Mouse (Mus musculus) gastrocnemius, postnatal 10 days (tissue): ENCODE measurements around the gene Gm3411. TPM values are rescaled to one million over a fixed set of nuclear protein-coding genes. Genes with fewer than 3 reads are reported as not detected.
A peak's percentile ranks its signal among the peaks of the same experiment; 100 is the strongest.
"Not testable (repeated sequence)": the region's sequence is repeated elsewhere in the genome, so short reads cannot be mapped to it uniquely, and the experiment has no call there.

Experiments used
- DNase-seq: peaks from one replicate; pipeline ENCODE4 v3.0.0; 2021; ENCODE audit warnings: mixed read lengths
- long read RNA-seq, 2 experiments: library from polyadenylated mRNA; stranded (forward); transcript quantifications; one replicate each; pipeline ENCODE4 v2.0.0; 2021
- total RNA-seq, 2 experiments: library from RNA; stranded (reverse); gene quantifications; 2 replicates each; pipeline ENCODE4 v1.2.3; 2021

Gene Gm3411
- total RNA-seq, result under 1 TPM; 0.54 to 0.90 TPM
- long read RNA-seq, experiment 1, result 0 reads
- long read RNA-seq, experiment 2, result 0 reads

DNA sequence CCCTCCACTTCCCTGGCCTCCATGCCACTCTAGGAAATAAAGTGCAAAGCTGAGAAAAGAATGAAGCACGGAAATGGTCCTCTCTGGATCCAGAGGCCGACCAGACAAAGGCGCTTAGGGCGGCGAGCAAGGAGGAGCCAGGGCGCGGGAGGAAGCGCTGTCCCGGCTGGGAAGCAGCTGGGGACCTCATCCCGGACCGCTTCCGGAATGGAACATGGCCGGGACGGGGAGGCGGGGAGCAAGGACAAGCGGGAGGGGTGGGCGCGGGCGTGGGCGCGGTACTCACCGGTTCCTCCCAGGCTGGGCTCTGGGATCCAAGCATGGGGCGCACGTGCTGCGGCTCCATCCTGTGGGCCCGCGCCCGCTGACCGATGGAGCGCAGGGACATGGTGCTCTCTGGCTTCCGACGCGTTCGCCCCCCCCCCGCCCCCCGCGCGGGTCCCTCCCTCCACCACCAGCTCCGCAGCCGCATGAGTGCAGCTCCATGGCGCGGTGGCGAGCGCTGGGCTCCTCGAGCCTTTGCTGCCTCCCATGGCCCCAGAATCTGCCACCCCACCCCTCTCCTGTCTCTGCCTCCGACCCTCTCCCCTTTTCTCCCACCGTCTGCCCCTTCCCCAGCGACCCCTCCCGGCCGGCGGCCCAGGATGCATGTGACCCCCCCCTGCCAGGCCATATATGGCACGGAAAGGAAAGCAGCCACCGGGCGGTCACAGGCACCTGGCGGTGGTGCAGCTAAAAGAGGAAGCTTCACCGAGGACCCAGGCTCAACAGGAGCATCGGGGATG, at the start of gene Gm3411:
Gm3411 (minus strand) TSS at position 320 of the 785 bp plus-strand sequence.
- peak; percentile 33 for DNase-seq

DNA sequence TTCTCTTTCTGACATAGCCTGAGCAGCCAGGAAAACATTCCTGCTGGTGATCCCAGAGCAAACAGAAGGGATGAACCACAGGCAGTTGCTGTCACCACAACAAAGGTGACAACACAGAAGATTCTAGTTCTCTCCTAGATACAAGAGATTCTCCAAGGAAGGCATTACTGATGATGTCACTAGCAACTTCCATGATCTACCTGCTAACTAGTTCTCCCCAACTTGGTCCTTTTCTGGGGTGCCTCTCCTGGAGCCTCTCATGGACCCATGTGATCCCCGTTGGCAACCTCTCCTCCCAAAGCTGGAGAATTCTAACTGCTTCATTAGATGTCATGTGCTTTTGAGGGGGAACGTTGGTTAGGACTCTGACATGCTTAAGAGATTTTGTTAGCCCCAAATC, 17.7 kb upstream of the Gm3411 start, which contains the start of gene Gm21103:
Gm21103 (minus strand) TSS at position 101 of the 400 bp plus-strand sequence.
- not testable (repeated sequence) for DNase-seq

DNA sequence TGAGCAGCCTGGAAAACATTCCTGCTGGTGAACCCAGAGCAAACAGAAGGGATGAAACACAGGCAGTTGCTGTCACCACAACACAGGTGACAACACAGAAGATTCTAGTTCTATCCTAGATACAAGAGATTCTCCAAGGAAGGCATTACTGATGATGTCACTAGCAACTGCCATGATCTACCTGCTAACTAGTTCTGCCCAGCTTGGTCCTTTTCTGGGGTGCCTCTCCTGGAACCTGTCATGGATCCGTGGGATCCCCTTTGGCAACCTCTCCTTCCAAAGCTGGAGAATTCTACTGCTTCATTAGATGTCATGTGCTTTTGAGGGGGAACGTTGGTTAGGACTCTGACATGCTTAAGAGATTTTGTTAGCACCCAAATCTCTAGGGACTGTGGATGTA, 67.9 kb downstream of the Gm3411 start, which contains the start of gene Gm21560:
Gm21560 (minus strand) TSS at position 101 of the 400 bp plus-strand sequence.
- not testable (repeated sequence) for DNase-seq

Other genes starting within 250 kb of the Gm3411 start
- gene Gm6337, start 229.0 kb downstream of the Gm3411 start, total RNA-seq, result not detected
- gene Gm8206, start 193.3 kb downstream of the Gm3411 start, total RNA-seq, result not detected
- gene Gm3468, start 178.6 kb downstream of the Gm3411 start, total RNA-seq, result under 1 TPM; 0.16 to 0.79 TPM
- gene Gm3476, start 161.4 kb downstream of the Gm3411 start, total RNA-seq, result not detected
- under 1 TPM; 0.40 to 0.75 TPM for gene Gm21560, start 68.0 kb downstream of the Gm3411 start, total RNA-seq
- not detected for gene Gm21103, start 17.6 kb upstream of the Gm3411 start, total RNA-seq
- gene Gm3618, start 56.4 kb upstream of the Gm3411 start, total RNA-seq, result not detected
- not detected for gene Gm16440, start 103.1 kb upstream of the Gm3411 start, total RNA-seq
- not detected for gene Gm3591, start 125.2 kb upstream of the Gm3411 start, total RNA-seq
- gene Gm3594, start 157.4 kb upstream of the Gm3411 start, total RNA-seq, result not detected